Mouse (Mus musculus): ENCODE data around the gene Rcc1l. TPM values are rescaled to one million over a fixed set of nuclear protein-coding genes. Genes with fewer than 3 reads are reported as not detected.

The Rcc1l gene
- polyA plus RNA-seq, 1 experiment, result 16.1 TPM

DNA sequence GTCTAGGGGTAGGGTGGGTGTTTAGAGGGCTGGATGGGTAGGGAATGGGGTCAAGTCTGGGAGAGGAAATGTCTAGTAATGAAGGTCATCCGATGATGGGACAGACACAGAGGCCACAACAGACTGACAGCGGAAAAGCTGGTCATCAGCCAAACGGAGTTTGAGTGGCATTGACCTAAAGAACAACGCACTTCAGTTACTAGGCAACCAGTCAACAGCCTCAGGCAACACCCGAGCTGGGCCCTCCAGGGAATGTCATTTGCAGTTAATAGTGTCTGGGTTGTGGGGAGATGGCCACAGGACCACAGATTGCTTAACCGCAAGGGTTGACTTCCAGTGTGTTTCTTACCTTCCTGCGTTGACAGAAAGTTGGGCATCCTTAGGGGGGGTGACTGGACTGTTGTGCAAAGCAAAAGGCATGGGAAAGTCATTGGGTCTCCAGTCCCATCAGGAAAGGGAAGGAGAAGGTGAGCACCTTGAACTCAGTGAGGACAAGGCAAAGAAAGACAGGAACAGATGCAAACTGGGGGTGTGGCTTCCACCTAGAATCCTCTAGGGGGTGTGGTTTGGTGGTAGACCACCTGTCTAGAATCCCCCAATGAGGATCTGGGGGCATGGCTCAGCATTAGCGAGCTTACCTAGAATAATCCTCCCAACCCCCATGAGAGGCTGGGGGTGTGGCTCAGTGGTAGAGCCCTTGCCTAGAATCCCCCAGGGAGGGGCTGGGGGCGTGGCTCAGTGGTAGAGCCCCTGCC, 55.3 kb downstream of the Rcc1l start:
- Histone ChIP-seq H3K9ac (ENCODE audit: low read depth, poor library complexity, severe bottlenecking) (no peak overlapping the region), H3K9me3 (replicated peaks; ENCODE audit: control insufficient read depth, insufficient read depth, low read length, poor library complexity, severe bottlenecking) (no peaks in the 10 kb centered on the region), H3K4me3 (ENCODE audit: low read depth, low read length) (no peak overlapping the region), H3K36me3 (ENCODE audit: control insufficient read depth, insufficient read depth, low read length, poor library complexity, severe bottlenecking) (no peaks in the 10 kb centered on the region), H3K27me3 (ENCODE audit: control insufficient read depth, insufficient read depth, low read length, poor library complexity, severe bottlenecking) (no peaks in the 10 kb centered on the region), H3K4me1 (ENCODE audit: control insufficient read depth, insufficient read depth, low read length) (peaks cover 2% of the 10 kb centered on the region), H3K27ac (ENCODE audit: insufficient read depth, low read length) (no peak overlapping the region)
- TF ChIP-seq EP300 (IDR thresholded peaks at IDR 0.05; ENCODE audit: insufficient read depth, low read depth, low read length) (no peak), POLR2A (IDR thresholded peaks at IDR 0.05; ENCODE audit: insufficient read depth, low read length) (no peak), CTCF (IDR thresholded peaks at IDR 0.05; ENCODE audit: low read depth, low read length) (no peak)

DNA sequence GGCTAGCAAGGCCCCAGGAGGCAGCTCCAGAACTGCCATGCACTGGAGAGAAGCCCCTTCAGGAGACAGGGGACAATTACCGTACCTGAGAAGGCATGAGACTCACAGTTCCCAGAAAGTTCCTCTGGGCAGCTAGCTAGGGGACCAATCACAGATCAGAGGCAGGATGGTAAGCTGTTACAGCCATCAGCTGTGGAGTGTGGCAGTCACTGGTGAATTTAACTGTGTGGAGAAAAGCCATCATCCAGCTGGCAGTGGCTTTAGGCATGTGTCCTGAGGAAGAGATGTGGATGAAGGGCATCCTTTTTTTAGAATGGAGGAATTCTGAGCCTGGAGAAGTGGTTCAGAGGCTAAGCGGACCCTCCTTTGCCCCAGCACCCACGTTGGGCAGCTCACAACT, 56.4 kb downstream of the Rcc1l start:
- H3K27me3 ChIP-seq (ENCODE audit: control insufficient read depth, insufficient read depth, low read length, poor library complexity, severe bottlenecking), result no peaks in the 10 kb centered on the region
- H3K36me3 ChIP-seq (ENCODE audit: control insufficient read depth, insufficient read depth, low read length, poor library complexity, severe bottlenecking), result no peaks in the 10 kb centered on the region
- no peaks in the 10 kb centered on the region for H3K9me3 ChIP-seq (replicated peaks; ENCODE audit: control insufficient read depth, insufficient read depth, low read length, poor library complexity, severe bottlenecking)
- H3K4me1 ChIP-seq (ENCODE audit: control insufficient read depth, insufficient read depth, low read length), result peaks cover 2% of the 10 kb centered on the region
- no peak overlapping the region for H3K27ac ChIP-seq (ENCODE audit: insufficient read depth, low read length)
- TF ChIP-seq POLR2A (IDR thresholded peaks at IDR 0.05; ENCODE audit: insufficient read depth, low read length), result no peak
- TF ChIP-seq EP300 (IDR thresholded peaks at IDR 0.05; ENCODE audit: insufficient read depth, low read depth, low read length), result no peak
- no peak for TF ChIP-seq CTCF (IDR thresholded peaks at IDR 0.05; ENCODE audit: low read depth, low read length)
- H3K4me3 ChIP-seq (ENCODE audit: low read depth, low read length), result no peak overlapping the region
- no peak overlapping the region for H3K9ac ChIP-seq (ENCODE audit: low read depth, poor library complexity, severe bottlenecking)

DNA sequence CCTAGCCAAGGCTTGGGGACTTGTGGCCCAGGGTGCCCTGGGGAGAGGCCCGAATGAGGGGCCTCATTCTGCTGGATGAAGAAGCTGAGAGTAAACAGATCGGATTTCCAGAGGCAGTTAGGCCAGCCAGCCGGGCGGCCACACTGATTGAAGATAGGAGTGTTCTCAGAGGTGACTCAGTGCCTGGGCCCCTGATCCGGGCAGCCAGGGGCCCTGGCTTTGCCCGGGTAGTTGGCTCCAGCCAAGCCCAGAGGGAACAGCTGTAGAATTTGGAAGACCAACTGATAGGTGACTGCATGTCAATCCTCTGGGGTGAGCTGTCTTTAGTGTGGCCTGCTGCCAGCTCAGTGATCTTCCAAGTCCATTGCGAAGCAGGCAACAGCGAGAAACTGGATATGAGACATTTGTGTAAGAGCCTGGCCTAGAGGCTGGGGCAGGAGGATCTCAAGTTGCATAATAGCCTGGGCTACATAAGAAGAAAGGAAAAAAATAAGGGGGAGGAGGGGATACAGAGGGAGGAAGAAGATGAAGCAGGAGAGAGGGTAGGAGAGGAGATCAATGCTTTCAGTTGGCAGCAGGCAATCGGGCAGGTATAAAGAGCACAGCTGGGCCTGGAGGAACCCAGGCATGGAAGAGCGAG, 57.0 kb downstream of the Rcc1l start:
- peaks cover 2% of the 10 kb centered on the region for H3K4me1 ChIP-seq (ENCODE audit: control insufficient read depth, insufficient read depth, low read length)
- H3K9me3 ChIP-seq (replicated peaks; ENCODE audit: control insufficient read depth, insufficient read depth, low read length, poor library complexity, severe bottlenecking), result no peaks in the 10 kb centered on the region
- H3K36me3 ChIP-seq (ENCODE audit: control insufficient read depth, insufficient read depth, low read length, poor library complexity, severe bottlenecking), result no peaks in the 10 kb centered on the region
- no peak for TF ChIP-seq CTCF (IDR thresholded peaks at IDR 0.05; ENCODE audit: low read depth, low read length)
- TF ChIP-seq POLR2A (IDR thresholded peaks at IDR 0.05; ENCODE audit: insufficient read depth, low read length), result no peak
- TF ChIP-seq EP300 (IDR thresholded peaks at IDR 0.05; ENCODE audit: insufficient read depth, low read depth, low read length), result no peak
- no peaks in the 10 kb centered on the region for H3K27me3 ChIP-seq (ENCODE audit: control insufficient read depth, insufficient read depth, low read length, poor library complexity, severe bottlenecking)
- peak overlapping the region; percentile 69 for H3K4me3 ChIP-seq (ENCODE audit: low read depth, low read length)
- peak overlapping the region; percentile 24 for H3K27ac ChIP-seq (ENCODE audit: insufficient read depth, low read length)
- H3K9ac ChIP-seq (ENCODE audit: low read depth, poor library complexity, severe bottlenecking), result peak overlapping the region; percentile 57

DNA sequence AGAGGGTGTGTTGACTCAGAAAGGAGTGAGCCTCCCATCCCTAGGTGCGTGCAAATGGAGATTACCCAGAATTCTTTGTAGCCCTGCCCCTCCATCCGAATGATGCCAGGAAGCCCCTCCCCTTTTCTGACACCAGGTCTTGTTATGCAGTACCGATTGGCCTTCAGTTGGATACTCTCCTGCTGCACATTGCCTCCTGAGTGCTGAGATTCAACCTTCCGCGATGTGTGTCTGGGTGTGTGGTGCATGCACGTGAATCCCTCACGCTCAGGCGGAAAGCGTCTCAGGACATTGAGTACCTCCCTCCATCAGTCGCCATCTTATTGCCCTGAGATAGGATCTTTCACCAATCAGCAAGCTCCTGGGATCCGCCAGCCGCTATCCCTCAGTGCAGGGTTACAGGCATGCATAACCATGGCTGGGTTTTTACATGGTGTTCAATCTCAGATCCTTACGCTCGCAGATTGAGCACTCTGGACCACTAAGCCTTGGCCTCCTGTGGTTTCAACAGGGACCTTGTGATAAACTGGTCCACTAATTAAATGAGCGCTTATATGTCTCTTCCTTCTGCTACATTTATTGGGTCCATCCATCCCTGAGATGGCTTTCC, 57.7 kb downstream of the Rcc1l start:
- Histone ChIP-seq H3K36me3 (ENCODE audit: control insufficient read depth, insufficient read depth, low read length, poor library complexity, severe bottlenecking) (no peaks in the 10 kb centered on the region), H3K27ac (ENCODE audit: insufficient read depth, low read length) (peak overlapping the region; percentile 24), H3K4me3 (ENCODE audit: low read depth, low read length) (peak overlapping the region; percentile 69), H3K9me3 (replicated peaks; ENCODE audit: control insufficient read depth, insufficient read depth, low read length, poor library complexity, severe bottlenecking) (no peaks in the 10 kb centered on the region), H3K4me1 (ENCODE audit: control insufficient read depth, insufficient read depth, low read length) (peaks cover 2% of the 10 kb centered on the region), H3K9ac (ENCODE audit: low read depth, poor library complexity, severe bottlenecking) (peak overlapping the region; percentile 57), H3K27me3 (ENCODE audit: control insufficient read depth, insufficient read depth, low read length, poor library complexity, severe bottlenecking) (no peaks in the 10 kb centered on the region)
- TF ChIP-seq CTCF (IDR thresholded peaks at IDR 0.05; ENCODE audit: low read depth, low read length) (no peak), EP300 (IDR thresholded peaks at IDR 0.05; ENCODE audit: insufficient read depth, low read depth, low read length) (peak; percentile 60), POLR2A (IDR thresholded peaks at IDR 0.05; ENCODE audit: insufficient read depth, low read length) (peak; percentile 67)

DNA sequence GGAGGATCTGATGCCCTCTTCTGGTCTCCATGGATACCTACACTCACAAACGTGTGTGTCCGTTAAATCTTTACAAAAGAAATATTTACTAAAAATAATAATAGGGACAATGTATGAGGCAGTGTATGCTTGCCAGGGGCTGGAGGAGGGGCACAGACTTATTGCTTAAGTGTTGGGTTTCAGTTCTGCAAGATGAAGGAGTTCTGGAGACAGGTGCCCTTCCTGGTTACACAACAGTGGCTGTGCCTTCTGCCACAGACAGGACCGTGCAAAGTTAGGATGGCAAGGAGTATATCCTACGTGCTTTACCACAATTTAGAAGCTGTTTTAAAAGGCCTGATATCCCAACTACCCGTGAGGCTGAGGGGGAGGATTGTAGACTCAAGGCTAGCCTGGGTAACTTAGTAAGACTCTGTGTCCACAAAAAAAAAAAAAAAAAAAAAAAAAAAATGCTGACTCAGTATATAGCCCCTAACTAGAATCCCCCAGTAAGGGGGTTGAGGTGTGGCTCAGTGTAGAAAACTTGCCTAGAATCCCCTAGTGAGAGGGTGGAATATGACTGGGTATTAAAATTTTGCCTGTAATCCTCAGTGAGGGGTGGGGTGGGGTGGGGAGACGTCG, 60.8 kb downstream of the Rcc1l start:
- H3K4me3 ChIP-seq (ENCODE audit: low read depth, low read length), result no peak overlapping the region
- no peak for TF ChIP-seq CTCF (IDR thresholded peaks at IDR 0.05; ENCODE audit: low read depth, low read length)
- peaks cover 2% of the 10 kb centered on the region for H3K4me1 ChIP-seq (ENCODE audit: control insufficient read depth, insufficient read depth, low read length)
- no peaks in the 10 kb centered on the region for H3K9me3 ChIP-seq (replicated peaks; ENCODE audit: control insufficient read depth, insufficient read depth, low read length, poor library complexity, severe bottlenecking)
- no peaks in the 10 kb centered on the region for H3K36me3 ChIP-seq (ENCODE audit: control insufficient read depth, insufficient read depth, low read length, poor library complexity, severe bottlenecking)
- H3K27me3 ChIP-seq (ENCODE audit: control insufficient read depth, insufficient read depth, low read length, poor library complexity, severe bottlenecking), result no peaks in the 10 kb centered on the region
- no peak overlapping the region for H3K27ac ChIP-seq (ENCODE audit: insufficient read depth, low read length)
- H3K9ac ChIP-seq (ENCODE audit: low read depth, poor library complexity, severe bottlenecking), result no peak overlapping the region

Measured in ES-Bruce4 (cell line).